Mouse (Mus musculus) mouse trophoblast stem cell (cell line): ENCODE measurements at regions not wholly inside any gene's neighbourhood (a gene's known extent, or its start where the extent isn't known, plus 50 kb on each side); places are given as distances from the start of the nearest gene placed in this dataset.

ENCODE experiments used
- in situ Hi-C, 2 experiments: fragments of 300-500 bp; cut with MseI, MboI; formaldehyde crosslinking; loops; 2 replicates in 1 of 2; 3 replicates in 1 of 2; pipeline ENCODE4 v1.15.1; 2025

GRCm38 (mm10) chr15:97188545-97188944 is 58.4 kb upstream of the Pced1b start:
- in situ Hi-C loops, result loop anchor here in 1 of 2 experiments (5.0 kb wide), 1 partner anchor 36 kb away; no protein-coding TSS in a partner anchor

GRCm38 (mm10) chr15:97187831-97188230 is 59.1 kb upstream of the Pced1b start:
- in situ Hi-C loops, result loop anchor here in 1 of 2 experiments (5.0 kb wide), 1 partner anchor 36 kb away; no protein-coding TSS in a partner anchor

- in situ Hi-C loops, result loop anchor here in 1 of 2 experiments (5.0 kb wide), 1 partner anchor 34 kb away; no protein-coding TSS in a partner anchor
Measured at GRCm38 (mm10) chr15:97186034-97186433, 60.9 kb upstream of the Pced1b start.

GRCm38 (mm10) chr15:97182617-97183038 is 64.3 kb upstream of the Pced1b start:
- in situ Hi-C loops, result no loop called here

- in situ Hi-C loops, result no loop called here
Measured at GRCm38 (mm10) chr15:97180970-97181669, 65.8 kb upstream of the Pced1b start.

- in situ Hi-C loops, result no loop called here
Measured at GRCm38 (mm10) chr15:97178286-97178685, 68.6 kb upstream of the Pced1b start.

- in situ Hi-C loops, result no loop called here
Measured at GRCm38 (mm10) chr15:97177806-97178205, 69.1 kb upstream of the Pced1b start.

- in situ Hi-C loops, result no loop called here
Measured at GRCm38 (mm10) chr15:97174989-97175388, 71.9 kb upstream of the Pced1b start.

GRCm38 (mm10) chr15:97173233-97173632 is 73.7 kb upstream of the Pced1b start:
- in situ Hi-C loops, result no loop called here

- in situ Hi-C loops, result no loop called here
Measured at GRCm38 (mm10) chr15:97170074-97170473, 76.8 kb upstream of the Pced1b start.

GRCm38 (mm10) chr15:97169381-97169780 is 77.5 kb upstream of the Pced1b start:
- in situ Hi-C loops, result no loop called here

- in situ Hi-C loops, result no loop called here
Measured at GRCm38 (mm10) chr15:97167116-97167515, 79.8 kb upstream of the Pced1b start.

GRCm38 (mm10) chr15:97164616-97165015 is 82.3 kb upstream of the Pced1b start:
- in situ Hi-C loops, result no loop called here

GRCm38 (mm10) chr15:97163971-97164370 is 82.9 kb upstream of the Pced1b start:
- in situ Hi-C loops, result no loop called here

GRCm38 (mm10) chr15:97163090-97163489 is 83.8 kb upstream of the Pced1b start:
- in situ Hi-C loops, result no loop called here

GRCm38 (mm10) chr15:97162305-97162704 is 84.6 kb upstream of the Pced1b start:
- in situ Hi-C loops, result no loop called here

- in situ Hi-C loops, result no loop called here
Measured at GRCm38 (mm10) chr15:97161530-97161929, 85.4 kb upstream of the Pced1b start.

- in situ Hi-C loops, result loop anchor here in 1 of 2 experiments (5.0 kb wide), 1 partner anchor 35 kb away; no protein-coding TSS in a partner anchor
Measured at GRCm38 (mm10) chr15:97152354-97152753, 94.6 kb upstream of the Pced1b start.

GRCm38 (mm10) chr15:97151793-97152192 is 95.1 kb upstream of the Pced1b start:
- in situ Hi-C loops, result loop anchor here in 1 of 2 experiments (5.0 kb wide), 1 partner anchor 36 kb away; no protein-coding TSS in a partner anchor

- in situ Hi-C loops, result loop anchor here in 1 of 2 experiments (5.0 kb wide), 1 partner anchor 36 kb away; no protein-coding TSS in a partner anchor
Measured at GRCm38 (mm10) chr15:97150983-97151735, 95.4 kb upstream of the Slc38a4 start.

GRCm38 (mm10) chr15:97141958-97142357 is 86.2 kb upstream of the Slc38a4 start:
- in situ Hi-C loops, result no loop called here

- in situ Hi-C loops, result loop anchor here (5.0 to 10.0 kb wide), 2 partner anchors 166 to 173 kb away; no protein-coding TSS in a partner anchor
Measured at GRCm38 (mm10) chr15:97138265-97138664, 82.5 kb upstream of the Slc38a4 start.
